Mouse (Mus musculus): ENCODE results near the gene Ibtk.

- no peak for TF ChIP-seq MXI1 (IDR thresholded peaks at IDR 0.05; ENCODE audit: low read depth, low read length)
- TF ChIP-seq RCOR1 (IDR thresholded peaks at IDR 0.05; ENCODE audit: low read depth, low read length): no peak
- no peak for TF ChIP-seq CTCF (IDR thresholded peaks at IDR 0.05 in 2 of 3, conservative IDR thresholded peaks at IDR 0.05 in 1 of 3; ENCODE audit: control insufficient read depth in 1 of 3, insufficient read depth in 1 of 3, low read depth in 2 of 3, low read length in 3 of 3, poor library complexity in 1 of 3, severe bottlenecking in 1 of 3)
- no peak for TF ChIP-seq POLR2A (IDR thresholded peaks at IDR 0.05; ENCODE audit: control insufficient read depth in 1 of 2, insufficient read depth in 1 of 2, low read depth in 1 of 2, low read length in 2 of 2, poor library complexity in 1 of 2)
- TF ChIP-seq UBTF (IDR thresholded peaks at IDR 0.05; ENCODE audit: borderline replicate concordance, insufficient read depth, low read depth, low read length): no peak
- TF ChIP-seq ZNF384 (IDR thresholded peaks at IDR 0.05; ENCODE audit: low read depth, low read length): no peak
- no peak for TF ChIP-seq TCF12 (IDR thresholded peaks at IDR 0.05; ENCODE audit: low read depth, low read length)
- no peak for TF ChIP-seq MEF2A (IDR thresholded peaks at IDR 0.05; ENCODE audit: extremely low read depth, insufficient replicate concordance, low read depth, low read length, poor library complexity, severe bottlenecking)
- no peak for TF ChIP-seq RAD21 (IDR thresholded peaks at IDR 0.05; ENCODE audit: low read depth, low read length)
These were observed 9.9 kb downstream of the Ibtk start for GRCm38 (mm10) chr9:85739279-85739678.

Measured in MEL (cell line).